ENCODE assay signal across 10 mouse cellular contexts in genomic region chr19:15614648-15615561, GRCm38 (mm10).
DNase-seq lines count a peak whose midpoint lies in the region; ATAC-seq lines count a peak whose summit lies in the region.
"Had no signal": no experiment of that assay in that cellular context is flagged by ENCODE, and none has a peak within 500 bp of the region (broad histone marks: within the 10 kb centered on the region; RNA-seq: fewer than 3 reads in every experiment).

No protein-coding gene starts in this region.

- H3K9me3 ChIP-seq in embryonic facial prominence, embryonic 14.5 days (ENCODE audit: control insufficient read depth, low read length): no peaks in the 10 kb centered on the region
- H3K9me3 ChIP-seq in hindbrain, embryonic 14.5 days (ENCODE audit: control insufficient read depth, low read length): no peaks in the 10 kb centered on the region
- no peaks in the 10 kb centered on the region for H3K9me3 ChIP-seq in midbrain, embryonic 15.5 days
- H3K9me3 ChIP-seq: megakaryocyte, embryonic 14.5 days had no signal

- H3K27ac ChIP-seq in embryonic facial prominence, embryonic 14.5 days (replicated peaks; ENCODE audit: low read depth, low read length): 0 out of 2 replicates have a peak overlapping the region, but pooled peaks have one; percentile 3
- no peak overlapping the region for H3K27ac ChIP-seq in hindbrain, embryonic 14.5 days
- no peak overlapping the region for H3K27ac ChIP-seq in midbrain, embryonic 15.5 days

- no peaks in the 10 kb centered on the region for H3K27me3 ChIP-seq in embryonic facial prominence, embryonic 14.5 days (replicated peaks; ENCODE audit: control insufficient read depth, insufficient read depth, low read length)
- no peaks in the 10 kb centered on the region for H3K27me3 ChIP-seq in hindbrain, embryonic 14.5 days (ENCODE audit: control insufficient read depth, insufficient read depth, low read length)
- no peaks in the 10 kb centered on the region; the same call in 1 of the 2 replicates for H3K27me3 ChIP-seq in midbrain, embryonic 15.5 days (replicated peaks)
- H3K27me3 ChIP-seq: megakaryocyte, embryonic 14.5 days had no signal

- peak overlapping the region; percentile 35 for H3K4me2 ChIP-seq in embryonic facial prominence, embryonic 14.5 days (ENCODE audit: low read depth, low read length)
- H3K4me2 ChIP-seq in hindbrain, embryonic 14.5 days (replicated peaks): peak overlapping the region; percentile 35
- peak overlapping the region; percentile 8; the same call in 1 of the 2 replicates for H3K4me2 ChIP-seq in midbrain, embryonic 15.5 days

- ATAC-seq in embryonic facial prominence, embryonic 14.5 days (ENCODE audit: low read depth): peak; percentile 85; the same call in 1 of the 2 replicates
- peak; percentile 77 for ATAC-seq in hindbrain, embryonic 14.5 days (ENCODE audit: low FRiP score)
- ATAC-seq in midbrain, embryonic 15.5 days (replicated peaks): peak; percentile 73

- no peaks in the 10 kb centered on the region for H3K36me3 ChIP-seq in embryonic facial prominence, embryonic 14.5 days (ENCODE audit: control insufficient read depth, insufficient read depth, low read length)
- H3K36me3 ChIP-seq in hindbrain, embryonic 14.5 days (replicated peaks; ENCODE audit: control insufficient read depth, insufficient read depth): no peaks in the 10 kb centered on the region
- no peaks in the 10 kb centered on the region for H3K36me3 ChIP-seq in midbrain, embryonic 15.5 days (replicated peaks)

- 32% methylated on average over 19 of the region's 19 CpGs for WGBS in embryonic facial prominence, embryonic 14.5 days
- 17% methylated on average over 19 of the region's 19 CpGs for WGBS in hindbrain, embryonic 14.5 days
- WGBS in midbrain, embryonic 15.5 days: 19% methylated on average over 19 of the region's 19 CpGs

- peak; percentile 7 for DNase-seq in kidney, postnatal 14 days
- no peak for DNase-seq in kidney, adult 18-20 months
- peak; percentile 57 for DNase-seq in embryonic facial prominence, embryonic 14.5 days (ENCODE audit: low spot score)
- DNase-seq in hindbrain, embryonic 14.5 days (ENCODE audit: low spot score): no peak
- no peak for DNase-seq in adrenal gland, adult 18-20 months (ENCODE audit: low spot score in 2 of 2)
- no peak for DNase-seq in thymus, adult 18-20 months
- no peak for DNase-seq in cerebellum, adult 11-12 months

- H3K4me1 ChIP-seq in embryonic facial prominence, embryonic 14.5 days (ENCODE audit: control insufficient read depth, insufficient read depth, low read length): no peaks in the 10 kb centered on the region; the same call in 1 of the 2 replicates
- H3K4me1 ChIP-seq in hindbrain, embryonic 14.5 days (replicated peaks; ENCODE audit: control insufficient read depth, insufficient read depth, low read length): peaks cover 22% of the 10 kb centered on the region
- peaks cover 25% of the 10 kb centered on the region for H3K4me1 ChIP-seq in midbrain, embryonic 15.5 days
- H3K4me1 ChIP-seq: megakaryocyte, embryonic 14.5 days had no signal

- H3K9ac ChIP-seq in embryonic facial prominence, embryonic 14.5 days (ENCODE audit: low read depth, low read length): no peak overlapping the region
- H3K9ac ChIP-seq in hindbrain, embryonic 14.5 days: no peak overlapping the region
- no peak overlapping the region for H3K9ac ChIP-seq in midbrain, embryonic 15.5 days

- H3K4me3 ChIP-seq in embryonic facial prominence, embryonic 14.5 days (ENCODE audit: low read depth, low read length): no peak overlapping the region
- no peak overlapping the region for H3K4me3 ChIP-seq in hindbrain, embryonic 14.5 days (replicated peaks; ENCODE audit: low read length)
- no peak overlapping the region for H3K4me3 ChIP-seq in midbrain, embryonic 15.5 days
- H3K4me3 ChIP-seq: erythroblast, embryonic 14.5 days; megakaryocyte, embryonic 14.5 days had no signal

Comparison
In these comparisons a context has a peak if more than half of its experiments do, and no peak if none do; other contexts are left out.
1. DNase-seq: peak in kidney, postnatal 14 days (single experiment) and embryonic facial prominence, embryonic 14.5 days (single experiment); none in kidney, adult 18-20 months (single experiment), hindbrain, embryonic 14.5 days (single experiment), adrenal gland, adult 18-20 months (0 of 2), thymus, adult 18-20 months (0 of 2) and cerebellum, adult 11-12 months (single experiment).
2. Peak in every context shown above with its lines, with median percentiles within 50 percentile points of each other: ATAC-seq and H3K4me2 ChIP-seq.